Mouse (Mus musculus) liver, adult 2 months (tissue): ENCODE measurements at regions not wholly inside any gene's neighbourhood (a gene's known extent, or its start where the extent isn't known, plus 50 kb on each side); places are given as distances from the start of the nearest gene placed in this dataset.

ENCODE experiments used
- CTCF ChIP-seq: fragments of 200-500 bp; IDR thresholded peaks from 2 replicates; pipeline ENCODE4 v1.5.1; 2011; ENCODE audit warnings: low read depth, low read length, control low read depth
- POLR2A ChIP-seq: fragments of 200-500 bp; IDR thresholded peaks from 2 replicates; pipeline ENCODE4 v1.6.1; 2011; ENCODE audit warnings: low read length, control low read depth; ENCODE audit not compliant: insufficient read depth; ENCODE audit errors: extremely low read depth

DNA sequence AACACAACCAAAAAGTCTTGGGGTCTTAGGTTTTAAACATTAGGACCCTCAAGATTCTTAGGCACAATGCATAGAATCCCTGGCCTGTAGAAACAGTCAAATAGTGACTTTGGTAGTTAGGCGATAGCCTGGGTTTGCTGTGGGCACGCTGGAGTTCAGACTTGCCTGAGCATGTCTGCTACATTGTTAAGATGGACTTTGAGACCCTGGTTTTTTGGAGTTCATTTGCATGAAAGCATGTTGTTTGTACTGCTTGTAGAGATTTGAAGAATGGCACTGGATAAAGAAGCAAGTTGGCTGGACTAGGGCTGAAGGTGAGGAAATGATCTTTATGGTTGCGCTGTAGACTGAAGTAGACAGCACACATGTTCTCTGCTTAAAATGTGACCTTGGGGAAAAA is 180.9 kb downstream of the Sqor start:
- TF ChIP-seq POLR2A: no peak
- no peak for TF ChIP-seq CTCF
